In genomic region chr17:59099376-59099775, GRCm38 (mm10) we compare ENCODE assay signal across 9 mouse cellular contexts.
A peak's percentile ranks its signal among the peaks of the same experiment; 100 is the strongest.
DNase-seq lines count a peak whose midpoint lies in the region; ATAC-seq lines count a peak whose summit lies in the region.
"Had no signal": no experiment of that assay in that cellular context is flagged by ENCODE, and none has a peak within 500 bp of the region (broad histone marks: within the 10 kb centered on the region; RNA-seq: fewer than 3 reads in every experiment).

No protein-coding gene starts in this region.

- H3K9me3 ChIP-seq in forebrain, embryonic 11.5 days (ENCODE audit: control insufficient read depth, low read length): no peaks in the 10 kb centered on the region
- H3K9me3 ChIP-seq in forebrain, embryonic 12.5 days: no peaks in the 10 kb centered on the region
- H3K9me3 ChIP-seq in midbrain, embryonic 11.5 days (ENCODE audit: control insufficient read depth, low read length): no peaks in the 10 kb centered on the region
- no peaks in the 10 kb centered on the region for H3K9me3 ChIP-seq in midbrain, embryonic 15.5 days
- no peaks in the 10 kb centered on the region for H3K9me3 ChIP-seq in limb, embryonic 11.5 days (ENCODE audit: control insufficient read depth, low read length)
- H3K9me3 ChIP-seq: heart, embryonic 15.5 days had no signal

- 7% methylated on average over 5 of the region's 5 CpGs for WGBS in forebrain, embryonic 11.5 days
- 8% methylated on average over 5 of the region's 5 CpGs for WGBS in forebrain, embryonic 12.5 days
- 10% methylated on average over 5 of the region's 5 CpGs for WGBS in midbrain, embryonic 11.5 days
- 13% methylated on average over 5 of the region's 5 CpGs for WGBS in midbrain, embryonic 15.5 days
- WGBS in limb, embryonic 11.5 days: 13% methylated on average over 5 of the region's 5 CpGs

- DNase-seq in forebrain, embryonic 11.5 days (ENCODE audit: low spot score): peak; percentile 75
- DNase-seq in midbrain, embryonic 11.5 days (ENCODE audit: low spot score, missing footprints): peak; percentile 89
- peak; percentile 29 for DNase-seq in c-Kit-positive CD71-negative TER-119-negative erythroid progenitor cells, embryonic 14.5 days (ENCODE audit: low read depth)
- DNase-seq in frontal cortex, postnatal 25 days (ENCODE audit: low spot score in 2 of 2): peak; percentile 17 to 29
- DNase-seq in limb, embryonic 11.5 days (ENCODE audit: low spot score): peak; percentile 58
- peak; percentile 42 for DNase-seq in thymus, postnatal 4 days

- no peak overlapping the region for H3K9ac ChIP-seq in forebrain, embryonic 11.5 days (ENCODE audit: low read length)
- H3K9ac ChIP-seq in forebrain, embryonic 12.5 days: no peak overlapping the region
- H3K9ac ChIP-seq in midbrain, embryonic 11.5 days (ENCODE audit: low read length): no peak overlapping the region
- H3K9ac ChIP-seq in midbrain, embryonic 15.5 days: no peak overlapping the region
- no peak overlapping the region for H3K9ac ChIP-seq in limb, embryonic 11.5 days (ENCODE audit: low read length)
- H3K9ac ChIP-seq: heart, embryonic 15.5 days had no signal

- H3K27me3 ChIP-seq in forebrain, embryonic 11.5 days (ENCODE audit: control insufficient read depth, insufficient read depth, low read length): no peaks in the 10 kb centered on the region
- no peaks in the 10 kb centered on the region for H3K27me3 ChIP-seq in forebrain, embryonic 12.5 days
- H3K27me3 ChIP-seq in midbrain, embryonic 11.5 days (ENCODE audit: control insufficient read depth, insufficient read depth, low read length): no peaks in the 10 kb centered on the region
- no peaks in the 10 kb centered on the region for H3K27me3 ChIP-seq in midbrain, embryonic 15.5 days (replicated peaks)
- H3K27me3 ChIP-seq in limb, embryonic 11.5 days (ENCODE audit: control insufficient read depth, insufficient read depth, low read length): no peaks in the 10 kb centered on the region
- H3K27me3 ChIP-seq: heart, embryonic 15.5 days had no signal

- H3K27ac ChIP-seq in forebrain, embryonic 11.5 days (ENCODE audit: low read depth, low read length): no peak overlapping the region
- H3K27ac ChIP-seq in forebrain, embryonic 12.5 days: no peak overlapping the region
- no peak overlapping the region for H3K27ac ChIP-seq in midbrain, embryonic 11.5 days (ENCODE audit: low read depth, low read length)
- H3K27ac ChIP-seq in midbrain, embryonic 15.5 days: no peak overlapping the region
- no peak overlapping the region for H3K27ac ChIP-seq in limb, embryonic 11.5 days (replicated peaks; ENCODE audit: low read depth, low read length)
- H3K27ac ChIP-seq: heart, embryonic 15.5 days had no signal

- no peaks in the 10 kb centered on the region for H3K4me1 ChIP-seq in forebrain, embryonic 11.5 days (replicated peaks; ENCODE audit: control insufficient read depth, insufficient read depth, low read length)
- no peaks in the 10 kb centered on the region for H3K4me1 ChIP-seq in forebrain, embryonic 12.5 days
- H3K4me1 ChIP-seq in midbrain, embryonic 11.5 days (ENCODE audit: control insufficient read depth, insufficient read depth, low read length): no peaks in the 10 kb centered on the region
- no peaks in the 10 kb centered on the region for H3K4me1 ChIP-seq in midbrain, embryonic 15.5 days
- H3K4me1 ChIP-seq in limb, embryonic 11.5 days (ENCODE audit: control insufficient read depth, insufficient read depth, low read length): no peaks in the 10 kb centered on the region
- H3K4me1 ChIP-seq: heart, embryonic 15.5 days had no signal

- ATAC-seq in forebrain, embryonic 11.5 days (replicated peaks; ENCODE audit: low FRiP score): 0 out of 2 replicates have a peak, but pooled peaks have one; percentile 24
- ATAC-seq in forebrain, embryonic 12.5 days (ENCODE audit: low FRiP score): no peak
- 0 out of 2 replicates have a peak, but pooled peaks have one; percentile 44 for ATAC-seq in midbrain, embryonic 11.5 days (ENCODE audit: low FRiP score)
- ATAC-seq in midbrain, embryonic 15.5 days (replicated peaks): no peak
- ATAC-seq in limb, embryonic 11.5 days (ENCODE audit: insufficient number of reproducible peaks, low FRiP score, low TSS enrichment, low read depth): no peak; the same call in 1 of the 2 replicates

- H3K4me2 ChIP-seq in forebrain, embryonic 11.5 days (ENCODE audit: low read depth, low read length, severe bottlenecking): no peak overlapping the region
- H3K4me2 ChIP-seq in forebrain, embryonic 12.5 days: no peak overlapping the region
- no peak overlapping the region for H3K4me2 ChIP-seq in midbrain, embryonic 11.5 days
- H3K4me2 ChIP-seq in midbrain, embryonic 15.5 days: no peak overlapping the region
- no peak overlapping the region for H3K4me2 ChIP-seq in limb, embryonic 11.5 days (ENCODE audit: low read depth, severe bottlenecking)
- H3K4me2 ChIP-seq: heart, embryonic 15.5 days had no signal

- no peak overlapping the region for H3K4me3 ChIP-seq in forebrain, embryonic 11.5 days (ENCODE audit: low read depth, low read length)
- no peak overlapping the region for H3K4me3 ChIP-seq in forebrain, embryonic 12.5 days (replicated peaks)
- no peak overlapping the region for H3K4me3 ChIP-seq in midbrain, embryonic 11.5 days (ENCODE audit: low read depth, low read length)
- H3K4me3 ChIP-seq in midbrain, embryonic 15.5 days: no peak overlapping the region
- H3K4me3 ChIP-seq in limb, embryonic 11.5 days (ENCODE audit: low read depth, low read length): no peak overlapping the region
- H3K4me3 ChIP-seq: heart, embryonic 15.5 days had no signal

- H3K36me3 ChIP-seq in forebrain, embryonic 11.5 days (ENCODE audit: control insufficient read depth, insufficient read depth, low read length): no peaks in the 10 kb centered on the region
- no peaks in the 10 kb centered on the region for H3K36me3 ChIP-seq in forebrain, embryonic 12.5 days (replicated peaks)
- no peaks in the 10 kb centered on the region for H3K36me3 ChIP-seq in midbrain, embryonic 11.5 days (ENCODE audit: control insufficient read depth, insufficient read depth, low read length)
- no peaks in the 10 kb centered on the region for H3K36me3 ChIP-seq in midbrain, embryonic 15.5 days (replicated peaks)
- no peaks in the 10 kb centered on the region for H3K36me3 ChIP-seq in limb, embryonic 11.5 days (ENCODE audit: control insufficient read depth, insufficient read depth, low read length)
- H3K36me3 ChIP-seq: heart, embryonic 15.5 days had no signal

Comparison
In these comparisons a context has a peak if more than half of its experiments do, and no peak if none do; other contexts are left out.
1. ATAC-seq: peak in forebrain, embryonic 11.5 days (single experiment) and midbrain, embryonic 11.5 days (single experiment); none in forebrain, embryonic 12.5 days (single experiment), midbrain, embryonic 15.5 days (single experiment) and limb, embryonic 11.5 days (single experiment).
2. DNase-seq: peak in every context shown above with its lines; median percentile 89 in midbrain, embryonic 11.5 days; 75 in forebrain, embryonic 11.5 days; 58 in limb, embryonic 11.5 days; 42 in thymus, postnatal 4 days; 29 in c-Kit-positive CD71-negative TER-119-negative erythroid progenitor cells, embryonic 14.5 days; 23 in frontal cortex, postnatal 25 days.